8 mouse cellular contexts compared by ENCODE assay signal in the genomic region with DNA sequence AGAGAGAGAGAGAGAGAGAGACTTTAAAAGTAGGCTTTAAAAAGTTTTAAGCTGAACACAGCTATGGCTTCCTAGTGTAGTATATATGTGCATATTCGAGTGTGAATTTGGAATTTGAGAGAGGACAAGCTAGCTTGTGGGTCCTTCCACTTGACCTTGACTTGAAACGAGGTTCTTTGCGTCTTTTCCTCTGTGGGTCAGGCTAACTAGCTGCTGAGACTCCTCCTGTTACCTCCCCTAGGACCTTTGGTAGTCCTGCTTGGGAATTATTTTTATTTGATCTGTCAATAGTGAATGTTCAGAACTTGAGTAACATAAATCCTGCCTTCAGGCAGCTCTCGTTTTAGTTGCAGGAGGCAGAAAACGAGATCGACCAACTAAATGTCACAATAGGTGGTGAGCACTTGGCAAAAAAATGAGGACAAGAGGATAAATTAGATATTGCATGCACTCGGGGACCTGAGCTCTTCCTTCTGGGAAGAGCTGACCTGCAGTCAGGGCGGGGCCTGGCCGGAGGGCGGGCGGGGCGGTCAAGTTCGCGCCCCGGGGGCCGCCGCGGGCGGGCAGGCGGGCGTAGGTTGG. TPM values are rescaled to one million over a fixed set of nuclear protein-coding genes. Genes with fewer than 3 reads are reported as not detected.
A peak's percentile ranks its signal among the peaks of the same experiment; 100 is the strongest.
DNase-seq lines count a peak whose midpoint lies in the region; ATAC-seq and TF ChIP-seq lines count a peak whose summit lies in the region.

No protein-coding gene starts in this region.

- peak overlapping the region; percentile 91 for H3K4me3 ChIP-seq in erythroblast, embryonic 14.5 days (replicated peaks)
- peak overlapping the region; percentile 86 for H3K4me3 ChIP-seq in testis, adult 2 months (ENCODE audit: control insufficient read depth, low read depth, low read length)
- H3K4me3 ChIP-seq in limb, embryonic 15.5 days: peak overlapping the region; percentile 93
- peak overlapping the region; percentile 95 for H3K4me3 ChIP-seq in stomach, postnatal 0 days (ENCODE audit: low read depth, low read length)

- peaks cover 6% of the 10 kb centered on the region for H3K9me3 ChIP-seq in erythroblast, embryonic 14.5 days (ENCODE audit: control insufficient read depth, low read length)
- H3K9me3 ChIP-seq in limb, embryonic 15.5 days: no peaks in the 10 kb centered on the region
- H3K9me3 ChIP-seq in stomach, postnatal 0 days (ENCODE audit: control insufficient read depth, low read length): no peaks in the 10 kb centered on the region

- peak overlapping the region; percentile 70 for H3K4me2 ChIP-seq in limb, embryonic 15.5 days
- H3K4me2 ChIP-seq in stomach, postnatal 0 days (replicated peaks; ENCODE audit: low read depth): peak overlapping the region; percentile 69

- H3K27me3 ChIP-seq in erythroblast, embryonic 14.5 days (ENCODE audit: control insufficient read depth): no peaks in the 10 kb centered on the region
- H3K27me3 ChIP-seq in testis, adult 2 months (ENCODE audit: control insufficient read depth, insufficient read depth, low read length): no peaks in the 10 kb centered on the region
- H3K27me3 ChIP-seq in limb, embryonic 15.5 days: no peaks in the 10 kb centered on the region
- H3K27me3 ChIP-seq in stomach, postnatal 0 days (ENCODE audit: control insufficient read depth, insufficient read depth, low read length): no peaks in the 10 kb centered on the region

- WGBS in limb, embryonic 15.5 days: 4% methylated on average over 21 of the region's 21 CpGs
- 4% methylated on average over 21 of the region's 21 CpGs for whole genome bisulfite sequencing in stomach, postnatal 0 days

- DNase-seq in testis, postnatal 14 days (ENCODE audit: low spot score): no peak
- DNase-seq in stomach, postnatal 0 days (ENCODE audit: low spot score): no peak
- DNase-seq in spleen, postnatal 10 days (ENCODE audit: low spot score in 2 of 2): no peak
- DNase-seq in spleen, postnatal 36 days (ENCODE audit: low spot score in 2 of 2): no peak

- H3K27ac ChIP-seq in testis, adult 2 months (ENCODE audit: control insufficient read depth, insufficient read depth, low read depth, low read length): peak overlapping the region; percentile 57; the same call in 1 of the 2 replicates
- H3K27ac ChIP-seq in limb, embryonic 15.5 days: peak overlapping the region; percentile 85
- peak overlapping the region; percentile 81 for H3K27ac ChIP-seq in stomach, postnatal 0 days (replicated peaks)

- no peak for TF ChIP-seq CTCF in testis, adult 2 months (IDR thresholded peaks at IDR 0.05; ENCODE audit: control insufficient read depth, insufficient read depth, insufficient replicate concordance, low read depth, low read length)
- TF ChIP-seq CTCF in stomach, postnatal 0 days (IDR thresholded peaks at IDR 0.05; ENCODE audit: low read depth): 0 out of 2 replicates have a peak, but pooled peaks have one; percentile 1

- TF ChIP-seq POLR2A in testis, adult 2 months (IDR thresholded peaks at IDR 0.05; ENCODE audit: control insufficient read depth, low read depth, low read length): no peak; the same call in 1 of the 2 replicates

- peaks cover 16% of the 10 kb centered on the region for H3K36me3 ChIP-seq in erythroblast, embryonic 14.5 days (ENCODE audit: control insufficient read depth)
- peaks cover 2% of the 10 kb centered on the region; the same call in 1 of the 2 replicates for H3K36me3 ChIP-seq in testis, adult 2 months (ENCODE audit: control insufficient read depth, insufficient read depth, low read length)
- peaks cover 10% of the 10 kb centered on the region for H3K36me3 ChIP-seq in limb, embryonic 15.5 days
- H3K36me3 ChIP-seq in stomach, postnatal 0 days (ENCODE audit: control insufficient read depth, insufficient read depth, low read length): no peaks in the 10 kb centered on the region; the same call in 1 of the 2 replicates

- ATAC-seq in erythroblast, adult 5-6 weeks (replicated peaks; ENCODE audit: low FRiP score, poor library complexity, severe bottlenecking): no peak
- ATAC-seq in limb, embryonic 15.5 days (ENCODE audit: insufficient number of reproducible peaks, low FRiP score, low TSS enrichment, low read depth): no peak
- no peak for ATAC-seq in stomach, postnatal 0 days (ENCODE audit: low FRiP score, low TSS enrichment)

- H3K9ac ChIP-seq in limb, embryonic 15.5 days: peak overlapping the region; percentile 98
- H3K9ac ChIP-seq in stomach, postnatal 0 days (ENCODE audit: low read length): peak overlapping the region; percentile 68

- no peak for TF ChIP-seq EP300 in stomach, postnatal 0 days (optimal IDR thresholded peaks at IDR 0.05)

- peaks cover 26% of the 10 kb centered on the region for H3K4me1 ChIP-seq in erythroblast, embryonic 14.5 days (ENCODE audit: control insufficient read depth)
- H3K4me1 ChIP-seq in testis, adult 2 months (ENCODE audit: control insufficient read depth, insufficient read depth, low read length): peaks cover 10% of the 10 kb centered on the region
- peaks cover 21% of the 10 kb centered on the region for H3K4me1 ChIP-seq in limb, embryonic 15.5 days
- H3K4me1 ChIP-seq in stomach, postnatal 0 days (replicated peaks; ENCODE audit: control insufficient read depth, insufficient read depth): peaks cover 6% of the 10 kb centered on the region

RNA-seq across cellular contexts. Expression of a gene that starts 0.4 kb away (rescaled TPM):
- polyA plus RNA-seq in erythroblast, embryonic 14.5 days (2012): 0.40 and 1.1 TPM in 2 replicates
- 14.8 and 21.9 TPM in 2 replicates for total RNA-seq in erythroblast, adult 5-6 weeks (2015; ENCODE audit: low replicate concordance)
- total RNA-seq in erythroblast, adult 5-6 weeks (2017; ENCODE audit: low replicate concordance): 6.0 and 6.6 TPM in 2 replicates
- polyA plus RNA-seq in testis, adult 2 months (2012; rRNA removed): 19.8 and 21.8 TPM in 2 replicates
- 47.6 and 48.6 TPM in 2 replicates for polyA plus RNA-seq in limb, embryonic 15.5 days (2015; fragmentation: Nextera tagmentation; extraction: Ambion mirVana)
- polyA plus RNA-seq in stomach, postnatal 0 days (2015; fragmentation: Nextera tagmentation; extraction: Ambion mirVana): 18.6 and 18.8 TPM in 2 replicates

RNA-seq across cellular contexts. Expression of a gene that starts 31.1 kb away (rescaled TPM):
- 0.02 TPM in 1 of 2 replicates, not detected in the other for polyA plus RNA-seq in erythroblast, embryonic 14.5 days (2012)
- 0.19 and 0.42 TPM in 2 replicates for total RNA-seq in erythroblast, adult 5-6 weeks (2015; ENCODE audit: low replicate concordance)
- 0.42 and 0.60 TPM in 2 replicates for total RNA-seq in erythroblast, adult 5-6 weeks (2017; ENCODE audit: low replicate concordance)
- polyA plus RNA-seq in testis, adult 2 months (2012; rRNA removed): 7.1 and 7.3 TPM in 2 replicates
- 16.9 and 18.3 TPM in 2 replicates for polyA plus RNA-seq in limb, embryonic 15.5 days (2015; fragmentation: Nextera tagmentation; extraction: Ambion mirVana)
- 4.0 and 4.1 TPM in 2 replicates for polyA plus RNA-seq in stomach, postnatal 0 days (2015; fragmentation: Nextera tagmentation; extraction: Ambion mirVana)
